In the genomic region with DNA sequence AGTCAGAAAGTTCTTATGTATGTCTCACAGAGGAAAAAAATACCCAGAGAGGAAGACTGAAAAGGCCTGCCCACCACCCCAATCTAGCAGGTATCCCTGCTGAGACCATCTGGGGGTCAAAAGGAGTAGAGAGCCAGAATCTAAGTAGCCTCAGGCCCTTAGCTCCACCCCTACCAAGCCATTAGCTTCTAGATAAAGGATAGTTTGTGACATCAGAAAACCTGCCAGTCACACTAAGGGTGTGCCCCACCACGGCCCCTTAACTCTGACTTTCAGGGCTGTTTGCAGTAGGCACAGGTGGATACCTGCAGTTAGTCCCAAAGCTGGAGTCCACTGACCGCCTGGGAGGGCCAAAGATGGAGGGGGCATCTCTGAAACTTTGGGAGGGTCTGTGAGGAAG, we compare ENCODE assay signal across 9 mouse cellular contexts. TPM values are rescaled to one million over a fixed set of nuclear protein-coding genes. Genes with fewer than 3 reads are reported as not detected.
A peak's percentile ranks its signal among the peaks of the same experiment; 100 is the strongest.
DNase-seq lines count a peak whose midpoint lies in the region; ATAC-seq lines count a peak whose summit lies in the region.
"Had no signal": no experiment of that assay in that cellular context is flagged by ENCODE, and none has a peak within 500 bp of the region (broad histone marks: within the 10 kb centered on the region; RNA-seq: fewer than 3 reads in every experiment).

No protein-coding gene starts in this region.

- ATAC-seq in megakaryocyte-erythroid progenitor cell, adult 5-6 weeks (replicated peaks; ENCODE audit: low FRiP score, low TSS enrichment, poor library complexity, severe bottlenecking), result peak; percentile 29
- ATAC-seq in midbrain, embryonic 11.5 days (ENCODE audit: low FRiP score), result no peak

- H3K27ac ChIP-seq in heart, embryonic 10.5 days, result peak overlapping the region; percentile 96
- no peak overlapping the region for H3K27ac ChIP-seq in midbrain, embryonic 11.5 days (ENCODE audit: low read depth, low read length)
- H3K27ac ChIP-seq: limb, embryonic 15.5 days had no signal

- no peak overlapping the region for H3K4me2 ChIP-seq in midbrain, embryonic 11.5 days

- 78% methylated on average over 2 of the region's 2 CpGs for WGBS in heart, embryonic 10.5 days
- 72% methylated on average over 2 of the region's 2 CpGs for WGBS in midbrain, embryonic 11.5 days

- peaks cover 8% of the 10 kb centered on the region; the same call in 1 of the 2 replicates for H3K36me3 ChIP-seq in heart, embryonic 10.5 days
- no peaks in the 10 kb centered on the region for H3K36me3 ChIP-seq in midbrain, embryonic 11.5 days (ENCODE audit: control insufficient read depth, insufficient read depth, low read length)
- H3K36me3 ChIP-seq: limb, embryonic 15.5 days had no signal

- DNase-seq in heart, embryonic 10.5 days (ENCODE audit: low spot score), result no peak
- DNase-seq in heart, adult 11 months, result no peak
- DNase-seq in spleen, adult 12 weeks (ENCODE audit: low spot score), result peak; percentile 47
- no peak for DNase-seq in spleen, adult 18-20 months
- DNase-seq in induced T-regulatory cell, adult 2 months (ENCODE audit: low read depth), result peak; percentile 21
- no peak for DNase-seq in frontal cortex, postnatal 10 days (ENCODE audit: low spot score in 2 of 2)
- no peak for DNase-seq in midbrain, embryonic 11.5 days (ENCODE audit: low spot score, missing footprints)

- H3K9ac ChIP-seq in midbrain, embryonic 11.5 days (ENCODE audit: low read length), result no peak overlapping the region

- H3K4me1 ChIP-seq in heart, embryonic 10.5 days, result peaks cover 70% of the 10 kb centered on the region
- peaks cover 18% of the 10 kb centered on the region for H3K4me1 ChIP-seq in midbrain, embryonic 11.5 days (ENCODE audit: control insufficient read depth, insufficient read depth, low read length)

- no peaks in the 10 kb centered on the region for H3K9me3 ChIP-seq in heart, embryonic 10.5 days
- no peaks in the 10 kb centered on the region for H3K9me3 ChIP-seq in midbrain, embryonic 11.5 days (ENCODE audit: control insufficient read depth, low read length)
- H3K9me3 ChIP-seq: limb, embryonic 15.5 days had no signal

- H3K4me3 ChIP-seq in heart, embryonic 10.5 days, result no peak overlapping the region
- H3K4me3 ChIP-seq in midbrain, embryonic 11.5 days (ENCODE audit: low read depth, low read length), result no peak overlapping the region

- H3K27me3 ChIP-seq in heart, embryonic 10.5 days (ENCODE audit: insufficient read depth, poor library complexity, severe bottlenecking), result peaks cover 33% of the 10 kb centered on the region
- peaks cover 61% of the 10 kb centered on the region for H3K27me3 ChIP-seq in midbrain, embryonic 11.5 days (ENCODE audit: control insufficient read depth, insufficient read depth, low read length)

RNA-seq across cellular contexts. Expression of gene Fam78a, which starts 0.6 kb away (rescaled TPM):
- 37.7 and 60.1 TPM in 2 replicates for polyA plus RNA-seq in heart, embryonic 10.5 days (2016; fragmentation: Nextera tagmentation; extraction: Ambion mirVana)
- 24.9 and 30.2 TPM in 2 replicates for total RNA-seq in megakaryocyte-erythroid progenitor cell, adult 5-6 weeks (2014; fragmentation: Nextera tagmentation)
- total RNA-seq in megakaryocyte-erythroid progenitor cell, adult 5-6 weeks (2017), result 17.4 and 23.4 TPM in 2 replicates
- 0.60 and 1.3 TPM in 2 replicates for polyA plus RNA-seq in midbrain, embryonic 11.5 days (2014; fragmentation: Nextera tagmentation; extraction: Ambion mirVana)

RNA-seq across cellular contexts. Expression of gene Plpp7, which starts 10.1 kb away (rescaled TPM):
- 10.9 and 12.9 TPM in 2 replicates for polyA plus RNA-seq in heart, embryonic 10.5 days (2016; fragmentation: Nextera tagmentation; extraction: Ambion mirVana)
- 1.4 and 2.5 TPM in 2 replicates for total RNA-seq in megakaryocyte-erythroid progenitor cell, adult 5-6 weeks (2014; fragmentation: Nextera tagmentation)
- total RNA-seq in megakaryocyte-erythroid progenitor cell, adult 5-6 weeks (2017), result 0.65 TPM in 1 of 2 replicates, not detected in the other
- polyA plus RNA-seq in midbrain, embryonic 11.5 days (2014; fragmentation: Nextera tagmentation; extraction: Ambion mirVana), result 5.9 and 7.3 TPM in 2 replicates

Comparison
In these comparisons a context has a peak if more than half of its experiments do, and no peak if none do; other contexts are left out.
1. DNase-seq: peak in spleen, adult 12 weeks (single experiment) and induced T-regulatory cell, adult 2 months (single experiment); none in heart, embryonic 10.5 days (single experiment), heart, adult 11 months (single experiment), spleen, adult 18-20 months (0 of 2), frontal cortex, postnatal 10 days (0 of 2) and midbrain, embryonic 11.5 days (single experiment).
2. RNA of gene Fam78a, which starts 0.6 kb away (polyA plus RNA-seq): 37.7 to 60.1 TPM in heart, embryonic 10.5 days; 0.60 to 1.3 TPM in midbrain, embryonic 11.5 days; every median in the first group is over 10 times any median in the second.